Mouse (Mus musculus) megakaryocyte, embryonic 14.5 days (primary cell): ENCODE results near the gene Cd19.

ENCODE experiments used
- FLI1 ChIP-seq: IDR thresholded peaks from 2 replicates; pipeline ENCODE4 v1.6.1; 2012; ENCODE audit warnings: low read length, inconsistent platforms, mixed read lengths
- GATA1 ChIP-seq: IDR thresholded peaks from 3 replicates; pipeline ENCODE4 v1.6.1; 2012; ENCODE audit warnings: mixed read lengths, low read length, inconsistent platforms, borderline replicate concordance

DNA sequence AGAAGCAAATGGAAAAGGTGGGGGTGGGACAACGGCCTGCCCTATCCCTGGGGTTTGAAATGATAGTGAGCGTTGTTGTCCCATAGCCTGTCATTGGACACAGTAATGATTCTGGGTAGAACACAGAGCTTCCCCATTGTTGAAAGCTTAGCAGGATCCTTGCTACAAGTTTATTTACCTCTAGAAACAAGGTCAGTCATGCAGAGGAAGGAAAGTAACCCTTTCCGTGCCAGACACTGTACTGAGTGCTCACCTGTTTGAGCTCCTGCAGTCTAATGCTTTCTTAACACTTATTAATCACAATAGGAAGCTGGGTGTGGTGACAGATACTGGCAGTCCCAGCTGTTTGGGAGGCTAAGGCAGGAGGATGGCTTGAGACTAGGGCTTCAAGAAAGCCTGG is 21.1 kb upstream of the Cd19 start:
- TF ChIP-seq FLI1 (no peak), GATA1 (no peak)
